Mouse (Mus musculus): Measurements from ENCODE around the gene Chd9.

The Chd9 gene

GRCm38 (mm10) chr8:91070275-91070859 lies 242.2 kb downstream of the Chd9 start:
- in situ Hi-C loops (cut with MboI, MseI) = no loop called here

DNA sequence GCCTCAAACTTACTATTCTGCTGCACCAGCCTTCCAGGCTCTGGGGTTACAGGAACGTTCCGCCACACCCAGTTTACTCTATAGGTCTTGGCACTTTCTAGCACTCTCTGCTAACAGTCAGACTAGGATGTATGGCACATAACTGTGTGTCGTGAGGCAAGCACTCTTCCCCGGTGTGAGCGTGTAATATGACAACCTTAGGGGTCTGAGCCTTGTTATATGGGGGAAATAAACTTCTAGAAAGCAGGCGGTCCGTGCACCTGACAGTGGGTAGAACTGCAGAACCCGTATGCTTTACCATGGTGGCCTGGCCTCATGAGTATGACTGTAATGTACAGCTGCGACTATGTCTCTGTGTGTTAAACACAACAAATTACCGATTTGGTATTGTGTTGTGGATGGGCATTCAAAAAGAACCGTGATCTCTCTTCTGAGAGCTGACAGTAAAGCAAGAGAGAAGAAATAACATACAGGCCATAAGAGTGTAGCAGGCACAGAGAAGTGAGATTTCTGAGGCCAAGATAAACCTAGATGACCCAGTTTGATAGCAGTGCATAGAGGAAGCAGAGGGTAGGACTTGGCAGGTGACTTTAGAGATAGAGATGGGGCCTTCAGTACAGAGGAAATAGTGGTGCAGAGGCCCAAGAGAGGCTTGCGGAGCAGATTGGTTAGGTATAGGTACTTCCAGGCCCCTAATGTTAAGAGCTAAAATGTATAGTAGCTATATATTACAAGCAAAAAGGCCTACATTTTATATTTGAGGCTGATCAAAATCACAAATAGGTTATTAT lies 249.1 kb downstream of the Chd9 start:
- in situ Hi-C loops (cut with MboI, MseI) = no loop called here

- in situ Hi-C loops (cut with MboI, MseI) = no loop called here
Observed at GRCm38 (mm10) chr8:91079678-91080077, 251.5 kb downstream of the Chd9 start.

DNA sequence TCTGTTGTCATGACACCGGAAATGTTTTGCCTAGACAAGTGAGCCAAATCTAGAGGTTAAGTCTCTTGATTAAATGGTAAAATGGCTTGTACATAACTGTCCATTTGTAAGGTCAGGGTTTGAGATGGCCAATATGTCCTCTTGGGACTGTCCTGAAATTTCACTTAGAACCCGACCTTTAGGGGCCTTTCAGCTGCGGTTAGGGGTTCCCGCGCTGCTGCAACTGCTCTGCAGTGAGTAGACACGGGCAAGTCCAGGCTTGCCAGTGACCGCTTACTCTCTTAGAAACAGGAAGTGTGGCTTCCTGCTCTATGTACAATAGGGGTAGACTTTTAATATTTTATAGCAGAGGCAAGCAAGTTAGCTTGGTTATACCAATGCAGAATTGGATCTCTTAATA lies 253.8 kb downstream of the Chd9 start:
- in situ Hi-C loops (cut with MboI, MseI) = no loop called here

DNA sequence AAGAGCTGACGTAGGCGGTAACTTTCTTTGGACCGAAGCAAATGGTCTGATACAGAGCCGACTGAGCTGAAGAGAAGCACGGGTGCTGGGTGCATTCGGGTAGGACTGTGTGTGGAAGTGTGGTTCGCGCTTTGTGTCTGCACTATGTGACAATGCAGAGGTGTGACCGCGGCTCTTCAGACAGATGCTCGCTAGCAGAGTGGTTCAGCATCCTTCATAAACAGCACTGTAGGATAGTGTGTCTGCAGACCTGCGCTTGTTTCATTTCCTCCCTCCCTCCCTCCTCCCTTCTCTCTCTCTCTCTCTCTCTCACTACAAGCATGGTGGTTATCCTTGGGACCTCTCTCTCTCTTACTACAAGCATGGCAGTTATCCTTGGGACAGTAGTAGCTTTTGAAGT lies 254.3 kb downstream of the Chd9 start:
- in situ Hi-C loops (cut with MboI, MseI) = no loop called here

DNA sequence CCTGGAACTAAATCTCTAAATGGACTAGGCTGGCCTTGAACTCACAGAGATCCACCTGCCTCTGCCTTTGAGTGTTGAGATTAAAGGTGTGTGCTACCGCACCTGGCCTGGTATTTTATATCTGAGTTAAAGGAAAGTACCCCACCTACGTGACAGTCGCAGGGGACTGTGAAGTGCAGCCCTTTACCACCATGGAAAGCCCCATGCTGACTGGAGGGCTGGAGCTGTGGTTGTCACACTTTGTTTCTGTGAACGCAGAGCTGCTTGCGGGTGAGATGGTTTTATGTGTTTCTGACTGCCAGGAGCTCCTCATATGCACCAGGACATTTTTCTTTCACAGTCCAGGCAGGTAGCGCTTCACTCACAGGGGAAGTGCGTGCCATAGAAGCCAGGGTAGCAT lies 260.3 kb downstream of the Chd9 start:
- in situ Hi-C loops (cut with MboI, MseI) = no loop called here

DNA sequence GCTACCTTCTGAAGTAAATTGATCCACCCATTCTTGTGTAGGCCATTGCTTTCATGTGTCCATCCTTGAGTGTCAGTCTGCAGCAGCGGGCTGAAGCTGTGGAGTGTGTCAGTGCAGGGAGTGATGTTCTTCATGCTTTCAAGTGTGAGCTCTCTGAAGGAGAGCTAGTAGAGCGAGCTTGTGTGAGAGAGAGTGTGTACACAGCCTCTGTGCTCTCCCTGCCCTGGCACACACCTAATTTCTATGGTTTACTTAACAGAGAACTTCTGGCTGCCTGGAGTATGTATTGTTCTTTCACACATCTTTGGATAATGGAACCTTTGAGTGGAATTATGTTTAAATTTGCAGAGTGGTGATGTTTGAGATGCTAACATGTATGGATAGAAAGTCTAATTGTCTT lies 261.4 kb downstream of the Chd9 start:
- in situ Hi-C loops (cut with MboI, MseI) = no loop called here

DNA sequence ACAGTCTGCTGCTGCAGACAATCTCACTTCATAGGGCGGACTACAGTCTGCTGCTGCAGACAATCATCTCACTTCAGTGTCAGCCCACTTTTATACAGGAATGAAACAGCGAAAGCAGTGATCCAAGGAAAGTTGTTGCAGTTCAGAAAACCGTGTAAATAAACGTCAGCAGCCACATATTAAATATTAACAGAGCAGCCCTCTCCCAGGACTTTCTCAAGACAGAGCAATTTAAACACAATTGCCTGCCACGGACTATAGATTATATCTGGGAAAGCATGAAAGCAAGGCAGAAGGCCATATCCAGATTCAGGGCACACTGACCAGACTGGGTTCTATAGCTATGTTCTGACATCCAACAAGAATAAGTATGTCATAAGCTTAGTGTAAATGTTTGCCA lies 266.0 kb downstream of the Chd9 start:
- in situ Hi-C loops (cut with MboI, MseI) = loop anchor here (10.0 kb wide), 1 partner anchor 1751 kb away; no protein-coding TSS in a partner anchor

GRCm38 (mm10) chr8:91098106-91098505 lies 270.0 kb downstream of the Chd9 start:
- in situ Hi-C loops (cut with MboI, MseI) = loop anchor here (10.0 kb wide), 1 partner anchor 1747 kb away; no protein-coding TSS in a partner anchor
